Mouse (Mus musculus) bone marrow macrophage, adult 2 months (primary cell): ENCODE data around the gene Gm16867. TPM values are rescaled to one million over a fixed set of nuclear protein-coding genes. Genes with fewer than 3 reads are reported as not detected.
"Not testable (repeated sequence)": the region's sequence is repeated elsewhere in the genome, so short reads cannot be mapped to it uniquely, and the experiment has no call there.

Experiments used
- H3K27ac ChIP-seq: 2 replicates; pipeline ENCODE4 v1.5.1; 2012; ENCODE audit warnings: low read depth, low read length; ENCODE audit not compliant: insufficient read depth
- H3K4me1 ChIP-seq: 2 replicates; pipeline ENCODE4 v1.6.1; 2012; ENCODE audit warnings: low read length; ENCODE audit not compliant: control insufficient read depth, insufficient read depth
- H3K4me3 ChIP-seq: 2 replicates; pipeline ENCODE4 v1.5.1; 2012; ENCODE audit warnings: mild to moderate bottlenecking, low read length, moderate library complexity; ENCODE audit not compliant: insufficient read depth
- polyA plus RNA-seq: library from polyadenylated mRNA; stranded (reverse); fragments of >200 nt; gene quantifications from 2 replicates; pipeline ENCODE4 v1.2.4, GENCODE M21; 2012; ENCODE audit not compliant: missing spikeins, insufficient read depth, insufficient read length

Gene Gm16867
- polyA plus RNA-seq, 1 experiment = 13.1 TPM

DNA sequence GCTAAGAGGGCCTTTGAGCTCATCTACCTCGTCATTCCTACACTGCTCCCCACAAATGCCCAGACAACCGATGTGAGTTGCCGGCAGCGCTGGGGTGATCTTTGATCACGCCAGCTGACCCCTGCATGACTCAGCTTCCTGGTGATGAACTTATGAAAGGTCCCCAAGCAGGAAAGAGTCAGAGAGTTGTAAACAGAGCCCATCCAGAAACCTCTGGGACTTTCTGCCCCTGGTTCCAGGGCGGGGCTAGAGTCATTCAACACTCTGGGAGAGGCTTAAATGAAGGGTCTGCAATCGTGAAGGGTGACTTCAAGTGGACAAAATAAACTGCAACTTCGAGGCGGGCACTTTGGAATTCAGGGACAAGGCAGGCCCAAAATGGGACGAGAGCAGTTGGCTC is 15.2 kb downstream of the Gm16867 start:
- H3K4me3 ChIP-seq, H3K27ac ChIP-seq, H3K4me1 ChIP-seq: not testable (repeated sequence)

DNA sequence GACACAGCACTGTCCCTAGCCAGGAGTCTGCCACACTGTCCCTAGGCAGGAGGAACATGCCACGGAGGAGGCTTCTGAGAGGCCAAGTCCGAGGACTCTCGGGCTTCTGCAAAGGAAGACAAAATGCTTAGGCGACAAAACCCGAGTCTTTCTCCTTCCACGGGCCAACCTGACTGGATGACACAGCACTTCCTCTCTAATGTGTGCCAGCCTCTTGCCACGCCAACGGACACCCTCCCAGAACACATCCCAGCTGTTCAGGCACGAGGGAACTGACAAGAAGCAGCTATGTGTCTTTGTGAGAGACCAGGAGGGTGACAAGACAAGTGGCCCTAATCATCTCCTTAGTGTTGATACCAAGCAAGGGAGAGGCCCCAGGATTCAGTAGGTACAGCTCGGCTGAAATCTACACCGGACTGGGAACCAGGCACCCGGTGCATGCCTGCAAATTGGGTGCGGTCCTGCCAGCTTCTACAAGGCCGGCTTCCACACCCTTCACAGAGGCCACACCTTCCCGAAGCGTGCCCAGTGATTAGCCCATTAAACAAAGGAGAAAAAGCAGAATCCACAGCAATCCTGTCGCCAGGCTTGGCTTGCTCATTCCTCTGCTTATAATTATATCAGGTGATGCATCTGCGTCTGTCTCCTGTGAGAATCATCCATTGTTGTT is 17.6 kb downstream of the Gm16867 start:
- H3K27ac ChIP-seq, H3K4me1 ChIP-seq, H3K4me3 ChIP-seq: not testable (repeated sequence)

DNA sequence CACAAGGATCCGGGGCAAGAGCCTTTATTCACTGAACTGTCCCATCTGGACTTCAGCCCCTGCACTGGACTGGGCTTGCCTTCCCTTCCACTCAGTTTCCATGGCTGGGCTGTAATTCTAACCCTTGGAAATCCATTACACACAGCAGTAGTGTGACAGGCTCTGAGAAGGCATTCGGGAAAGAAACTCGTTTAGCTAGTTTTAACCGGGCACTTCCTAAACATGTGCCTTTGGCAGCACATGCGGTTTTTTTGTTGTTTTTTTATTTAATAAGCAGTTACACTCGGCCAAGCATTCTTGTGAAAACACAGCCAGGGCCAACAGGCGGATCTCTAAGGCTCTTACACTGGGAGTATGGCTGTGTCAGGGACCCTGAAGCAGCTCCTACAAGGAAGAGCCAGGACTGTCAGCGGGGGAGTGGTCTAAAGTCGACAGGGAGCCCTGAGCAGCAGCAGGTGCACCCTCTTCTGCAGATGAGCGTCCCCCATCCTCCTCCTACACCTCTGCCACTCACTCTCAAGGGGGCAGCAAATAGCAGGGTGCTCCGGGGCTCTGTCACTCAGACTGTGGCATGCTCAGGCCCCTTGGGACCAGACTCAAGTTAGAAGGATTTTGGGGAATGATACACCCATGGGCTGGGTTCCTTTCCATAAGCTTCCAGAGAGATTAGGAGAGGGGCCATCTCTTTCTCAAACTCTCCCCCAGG is 29.1 kb downstream of the Gm16867 start:
- H3K27ac ChIP-seq, H3K4me1 ChIP-seq, H3K4me3 ChIP-seq: not testable (repeated sequence)

DNA sequence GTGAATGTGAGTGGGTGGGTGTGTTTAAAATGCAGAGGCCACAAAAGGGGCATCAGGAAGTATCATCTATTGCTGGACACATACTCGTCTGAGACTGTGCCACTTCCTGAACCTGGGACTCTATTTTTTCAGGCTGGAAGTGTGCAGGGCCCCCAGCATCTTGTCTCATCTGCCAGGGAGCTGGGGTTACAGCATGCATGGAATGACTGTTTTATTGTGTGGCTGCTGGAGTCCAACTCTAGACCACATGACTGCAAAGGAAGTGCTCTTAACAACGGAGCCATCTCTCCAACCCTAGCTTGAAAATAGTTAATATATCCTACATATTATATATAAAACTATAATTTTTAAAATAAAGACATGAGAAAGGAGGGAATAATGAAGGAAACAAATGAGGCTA is 29.8 kb downstream of the Gm16867 start:
- H3K27ac ChIP-seq, H3K4me3 ChIP-seq, H3K4me1 ChIP-seq: not testable (repeated sequence)

DNA sequence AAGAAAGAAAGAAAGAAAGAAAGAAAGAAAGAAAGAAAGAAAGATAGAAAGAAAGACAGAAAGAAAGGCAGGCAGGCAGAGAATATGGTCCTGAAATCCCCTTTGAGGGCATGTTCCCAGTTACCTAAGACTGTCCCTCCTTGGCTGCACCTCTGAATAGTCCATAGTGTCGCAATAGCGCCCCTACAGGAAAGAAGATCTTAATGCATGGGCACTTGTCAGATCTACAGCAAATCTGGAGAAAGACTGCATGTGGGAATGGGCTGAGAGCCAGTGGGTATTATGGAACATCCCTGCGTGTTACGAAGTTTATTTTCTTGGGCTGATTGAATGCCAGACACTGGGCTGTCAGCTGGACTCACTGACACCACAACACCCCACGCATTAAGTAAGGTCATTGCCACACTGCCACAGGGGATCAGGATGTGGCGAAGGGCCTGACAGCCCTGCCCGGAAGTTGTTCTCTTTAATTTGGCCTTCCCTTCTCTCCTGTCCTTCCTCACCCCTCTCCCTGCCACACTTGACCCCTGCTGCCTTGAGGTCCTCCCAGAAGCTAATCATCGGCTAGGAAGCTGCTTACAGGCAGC is 32.9 kb downstream of the Gm16867 start:
- H3K4me1 ChIP-seq, H3K4me3 ChIP-seq, H3K27ac ChIP-seq: not testable (repeated sequence)

GRCm38 (mm10) chr14:69467612-69468366 is 35.4 kb downstream of the Gm16867 start:
- H3K4me1 ChIP-seq, H3K27ac ChIP-seq, H3K4me3 ChIP-seq: not testable (repeated sequence)

DNA sequence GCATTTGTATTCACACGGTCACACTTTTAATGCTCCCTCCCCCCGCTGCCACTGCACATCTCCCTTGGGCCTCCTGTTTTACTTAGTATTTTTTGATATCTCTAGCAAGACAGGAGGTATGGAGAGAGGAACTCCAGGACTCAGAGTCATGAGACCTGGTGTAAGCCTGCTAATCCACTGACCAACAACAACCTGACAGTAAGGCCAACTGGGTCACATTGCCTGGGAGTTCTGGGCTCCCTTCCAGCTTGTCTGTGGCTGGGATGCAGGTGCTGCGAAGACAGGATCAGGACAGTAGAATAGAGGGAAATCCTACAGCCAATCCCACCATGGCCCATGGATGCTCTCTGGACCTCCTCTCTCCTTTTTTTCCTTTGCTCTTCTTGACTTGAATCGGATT is 38.7 kb downstream of the Gm16867 start:
- H3K4me3 ChIP-seq, H3K4me1 ChIP-seq, H3K27ac ChIP-seq: not testable (repeated sequence)

GRCm38 (mm10) chr14:69457691-69458090 is 45.5 kb downstream of the Gm16867 start:
- not testable (repeated sequence) for H3K27ac ChIP-seq, H3K4me3 ChIP-seq, H3K4me1 ChIP-seq

- not testable (repeated sequence) for H3K27ac ChIP-seq, H3K4me3 ChIP-seq, H3K4me1 ChIP-seq
Observed at GRCm38 (mm10) chr14:69454640-69455039, 48.5 kb downstream of the Gm16867 start.

- H3K27ac ChIP-seq, H3K4me1 ChIP-seq, H3K4me3 ChIP-seq: not testable (repeated sequence)
Observed at GRCm38 (mm10) chr14:69448845-69449244, 54.3 kb downstream of the Gm16867 start.

DNA sequence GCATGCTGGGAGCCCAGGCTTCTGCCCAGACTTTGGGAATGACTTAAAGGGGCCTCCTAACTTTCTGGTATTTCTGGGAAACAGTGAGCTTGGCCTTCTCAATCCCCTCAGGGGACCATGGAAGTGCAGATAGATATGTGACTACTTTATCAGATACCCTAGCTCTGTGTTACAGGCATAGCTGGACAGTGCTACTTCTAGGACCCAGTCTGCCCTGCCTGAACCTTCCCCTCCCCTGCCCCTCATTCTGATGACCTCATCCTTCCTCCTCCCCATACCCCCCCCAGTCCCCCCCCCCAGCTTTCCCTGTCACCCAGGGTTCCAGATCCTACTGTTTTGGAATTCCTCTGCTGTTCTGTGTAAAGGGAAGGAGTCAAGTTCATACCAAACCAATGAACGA is 56.2 kb downstream of the Gm16867 start:
- not testable (repeated sequence) for H3K4me3 ChIP-seq, H3K27ac ChIP-seq, H3K4me1 ChIP-seq

GRCm38 (mm10) chr14:69443092-69443692 is 60.0 kb downstream of the Gm16867 start:
- not testable (repeated sequence) for H3K4me3 ChIP-seq, H3K27ac ChIP-seq, H3K4me1 ChIP-seq

DNA sequence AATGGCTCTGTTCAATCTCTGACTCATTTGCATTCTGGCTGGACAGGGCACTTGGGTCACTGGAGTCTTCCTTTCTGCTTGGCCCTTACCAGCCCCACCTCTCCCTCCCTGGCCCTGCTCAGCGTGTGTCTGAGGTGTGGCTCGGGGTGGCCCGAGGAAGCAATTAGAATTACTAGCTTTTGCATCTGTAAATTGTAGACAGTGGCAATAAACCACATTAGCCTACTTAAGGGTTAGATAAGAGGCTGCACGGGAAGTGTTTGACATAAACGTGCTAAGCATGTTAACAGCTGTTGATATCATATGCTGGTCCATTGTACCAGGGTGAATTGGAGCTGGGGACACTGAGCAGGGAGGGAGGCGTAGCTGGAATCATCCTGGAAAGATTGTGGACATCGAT is 62.2 kb downstream of the Gm16867 start:
- not testable (repeated sequence) for H3K4me3 ChIP-seq, H3K27ac ChIP-seq, H3K4me1 ChIP-seq

GRCm38 (mm10) chr14:69438678-69439214 is 64.4 kb downstream of the Gm16867 start:
- not testable (repeated sequence) for H3K4me3 ChIP-seq, H3K4me1 ChIP-seq, H3K27ac ChIP-seq

- H3K4me3 ChIP-seq, H3K4me1 ChIP-seq: not testable (repeated sequence)
Observed at GRCm38 (mm10) chr14:69421003-69421402, 82.2 kb downstream of the Gm16867 start.

More at GRCm38 (mm10) chr14:69421003-69421402, 82.2 kb downstream of the Gm16867 start:
- not testable (repeated sequence) for H3K27ac ChIP-seq
